Mouse (Mus musculus) CH12.LX (cell line): Measurements from ENCODE around the gene E4f1. TPM values are rescaled to one million over a fixed set of nuclear protein-coding genes. Genes with fewer than 3 reads are reported as not detected.

Source experiments
- DNase-seq: peaks from one replicate; pipeline ENCODE4 v3.0.0-alpha.2; 2013; ENCODE audit errors: extremely low read depth
- H3K27ac ChIP-seq: 2 replicates; pipeline ENCODE4 v1.5.1; 2012; ENCODE audit warnings: low read depth, mild to moderate bottlenecking, control low read depth, moderate library complexity; ENCODE audit not compliant: insufficient read depth
- H3K27me3 ChIP-seq: replicated peaks from 2 replicates; pipeline ENCODE3; 2012; ENCODE audit warnings: inconsistent platforms
- H3K36me3 ChIP-seq, 2 experiments: replicated peaks in 1 of 2; 2 replicates each; pipeline versions ENCODE3 to v1.6.1; 2012; ENCODE audit warnings: inconsistent platforms in 1 of 2, low read length in 1 of 2, mild to moderate bottlenecking in 1 of 2, mixed read lengths in 1 of 2, moderate library complexity in 1 of 2; ENCODE audit not compliant: control insufficient read depth in 1 of 2, insufficient read depth in 1 of 2
- H3K4me1 ChIP-seq, 2 experiments: 2 replicates each; pipeline ENCODE4 v1.6.1; 2012; ENCODE audit warnings: inconsistent platforms in 1 of 2, moderate library complexity in 1 of 2; ENCODE audit not compliant: insufficient read depth in 2 of 2, control insufficient read depth in 1 of 2
- H3K4me2 ChIP-seq: 2 replicates; pipeline ENCODE4 v1.6.1; 2012; ENCODE audit warnings: low read depth, mild to moderate bottlenecking, control low read depth; ENCODE audit not compliant: poor library complexity, insufficient read depth, severe bottlenecking
- H3K4me3 ChIP-seq, 3 experiments: fragments of 150-350 bp in 1 of 3; sonication (generic) in 1 of 3; replicated peaks in 1 of 3; 2 replicates each; pipeline versions ENCODE3 to v1.5.1; 2011 to 2012; ENCODE audit warnings: low read depth in 2 of 3, low read length in 2 of 3, mild to moderate bottlenecking in 2 of 3, moderate library complexity in 2 of 3, control low read depth in 1 of 3, improper control_type of control experiment in 1 of 3, inconsistent platforms in 1 of 3, mixed read lengths in 1 of 3; ENCODE audit not compliant: poor library complexity in 1 of 3
- H3K79me2 ChIP-seq: replicated peaks from 2 replicates; pipeline ENCODE4 v1.6.1; 2012; ENCODE audit warnings: mild to moderate bottlenecking, moderate library complexity; ENCODE audit not compliant: control insufficient read depth, poor library complexity, insufficient read depth, severe bottlenecking; ENCODE audit errors: extremely low read depth
- H3K9ac ChIP-seq: 2 replicates; pipeline ENCODE4 v1.6.1; 2012; ENCODE audit warnings: low read depth, mild to moderate bottlenecking, control low read depth, moderate library complexity; ENCODE audit not compliant: insufficient read depth
- H3K9me3 ChIP-seq: replicated peaks from 2 replicates; pipeline ENCODE3; 2012; ENCODE audit warnings: low read length, inconsistent platforms, mixed read lengths
- BHLHE40 ChIP-seq: IDR thresholded peaks from 2 replicates; pipeline ENCODE4 v1.6.1; 2011; ENCODE audit warnings: mild to moderate bottlenecking, low read depth, low read length, improper control_type of control experiment
- CHD1 ChIP-seq: IDR thresholded peaks from 2 replicates; pipeline ENCODE4 v1.6.1; 2012; ENCODE audit warnings: low read depth, low read length, improper control_type of control experiment, inconsistent platforms
- CTCF ChIP-seq, 2 experiments: IDR thresholded peaks in 1 of 2; conservative IDR thresholded peaks in 1 of 2; 2 replicates each; pipeline ENCODE4 v1.5.1; 2011 to 2012; ENCODE audit warnings: low read depth in 2 of 2, low read length in 2 of 2, improper control_type of control experiment in 1 of 2, inconsistent platforms in 1 of 2, mild to moderate bottlenecking in 1 of 2, moderate library complexity in 1 of 2
- ELF1 ChIP-seq: IDR thresholded peaks from 2 replicates; pipeline ENCODE4 v1.6.1; 2014; ENCODE audit warnings: low read depth, mild to moderate bottlenecking, inconsistent platforms, low read length, improper control_type of control experiment
- ETS1 ChIP-seq: conservative IDR thresholded peaks from 2 replicates; pipeline ENCODE4 v1.6.1; 2012; ENCODE audit warnings: low read depth, mild to moderate bottlenecking, inconsistent platforms, low read length, improper control_type of control experiment, moderate library complexity
- GABPA ChIP-seq: IDR thresholded peaks from 2 replicates; pipeline ENCODE4 v1.6.1; 2012; ENCODE audit warnings: low read depth, low read length, improper control_type of control experiment, inconsistent platforms; ENCODE audit not compliant: insufficient replicate concordance
- HCFC1 ChIP-seq: IDR thresholded peaks from 2 replicates; pipeline ENCODE4 v1.6.1; 2012; ENCODE audit warnings: low read depth, mild to moderate bottlenecking, inconsistent platforms, low read length, improper control_type of control experiment
- IRF4 ChIP-seq: IDR thresholded peaks from 2 replicates; pipeline ENCODE4 v1.6.1; 2014; ENCODE audit warnings: low read depth, mild to moderate bottlenecking, inconsistent platforms, low read length, improper control_type of control experiment
- JUN ChIP-seq: IDR thresholded peaks from 2 replicates; pipeline ENCODE4 v1.6.1; 2011; ENCODE audit warnings: low read depth, mild to moderate bottlenecking, low read length, improper control_type of control experiment, moderate library complexity; ENCODE audit not compliant: insufficient read depth
- JUND ChIP-seq: conservative IDR thresholded peaks from 2 replicates; pipeline ENCODE4 v1.6.1; 2011; ENCODE audit warnings: low read depth, low read length, improper control_type of control experiment
- KAT2A ChIP-seq: IDR thresholded peaks from 2 replicates; pipeline ENCODE4 v1.6.1; 2012; ENCODE audit warnings: low read length, improper control_type of control experiment, inconsistent platforms; ENCODE audit not compliant: insufficient replicate concordance
- MAFK ChIP-seq: IDR thresholded peaks from 2 replicates; pipeline ENCODE4 v1.6.1; 2011; ENCODE audit warnings: low read length, improper control_type of control experiment; ENCODE audit not compliant: insufficient replicate concordance
- MAX ChIP-seq: IDR thresholded peaks from 2 replicates; pipeline ENCODE4 v1.6.1; 2011; ENCODE audit warnings: low read length, improper control_type of control experiment
- MAZ ChIP-seq: IDR thresholded peaks from 2 replicates; pipeline ENCODE4 v1.6.1; 2012; ENCODE audit warnings: low read depth, mild to moderate bottlenecking, inconsistent platforms, low read length, improper control_type of control experiment, moderate library complexity
- MXI1 ChIP-seq: IDR thresholded peaks from 2 replicates; pipeline ENCODE4 v1.6.1; 2011; ENCODE audit warnings: mild to moderate bottlenecking, low read depth, low read length, improper control_type of control experiment
- MYC ChIP-seq: IDR thresholded peaks from 2 replicates; pipeline ENCODE4 v1.6.1; 2011; ENCODE audit warnings: low read depth, mild to moderate bottlenecking, improper control_type of control experiment, low read length
- NELFE ChIP-seq: IDR thresholded peaks from 2 replicates; pipeline ENCODE4 v1.6.1; 2011; ENCODE audit warnings: low read depth, low read length, improper control_type of control experiment
- PAX5 ChIP-seq: IDR thresholded peaks from 2 replicates; pipeline ENCODE4 v1.6.1; 2012; ENCODE audit warnings: low read length, inconsistent platforms, mixed read lengths
- POLR2A ChIP-seq: IDR thresholded peaks from 2 replicates; pipeline ENCODE4 v1.6.1; 2011; ENCODE audit warnings: low read depth, mild to moderate bottlenecking, improper control_type of control experiment, low read length
- POLR2AphosphoS2 ChIP-seq: IDR thresholded peaks from 2 replicates; pipeline ENCODE4 v1.6.1; 2011; ENCODE audit warnings: low read depth, low read length, improper control_type of control experiment
- RAD21 ChIP-seq: IDR thresholded peaks from 2 replicates; pipeline ENCODE4 v1.6.1; 2011; ENCODE audit warnings: low read depth, mild to moderate bottlenecking, low read length, improper control_type of control experiment, moderate library complexity
- RCOR1 ChIP-seq: conservative IDR thresholded peaks from 2 replicates; pipeline ENCODE4 v1.6.1; 2012; ENCODE audit warnings: low read depth, mild to moderate bottlenecking, inconsistent platforms, low read length, improper control_type of control experiment
- SIN3A ChIP-seq: IDR thresholded peaks from 2 replicates; pipeline ENCODE4 v1.6.1; 2012; ENCODE audit warnings: low read length, improper control_type of control experiment, inconsistent platforms
- TCF12 ChIP-seq: IDR thresholded peaks from 2 replicates; pipeline ENCODE4 v1.6.1; 2014; ENCODE audit warnings: low read depth, mild to moderate bottlenecking, inconsistent platforms, low read length, improper control_type of control experiment
- UBTF ChIP-seq: IDR thresholded peaks from 2 replicates; pipeline ENCODE4 v1.6.1; 2012; ENCODE audit warnings: low read depth, mild to moderate bottlenecking, inconsistent platforms, low read length, improper control_type of control experiment, moderate library complexity
- USF1 ChIP-seq: IDR thresholded peaks from 2 replicates; pipeline ENCODE4 v1.6.1; 2014; ENCODE audit warnings: low read depth, mild to moderate bottlenecking, inconsistent platforms, low read length, improper control_type of control experiment
- USF2 ChIP-seq: conservative IDR thresholded peaks from 2 replicates; pipeline ENCODE4 v1.6.1; 2011; ENCODE audit warnings: low read depth, low read length, improper control_type of control experiment
- ZC3H11A ChIP-seq: IDR thresholded peaks from 2 replicates; pipeline ENCODE4 v1.6.1; 2012; ENCODE audit warnings: low read depth, mild to moderate bottlenecking, inconsistent platforms, low read length, improper control_type of control experiment
- ZMIZ1 ChIP-seq: IDR thresholded peaks from 2 replicates; pipeline ENCODE4 v1.6.1; 2012; ENCODE audit warnings: low read depth, mild to moderate bottlenecking, inconsistent platforms, low read length, improper control_type of control experiment
- ZNF384 ChIP-seq: IDR thresholded peaks from 2 replicates; pipeline ENCODE4 v1.6.1; 2012; ENCODE audit warnings: low read depth, low read length, improper control_type of control experiment, inconsistent platforms
- dilution Hi-C: fragments of 300-500 bp; cut with MboI; formaldehyde crosslinking; loops from 2 replicates; pipeline ENCODE4 v1.14.3; 2020; ENCODE audit warnings: low sequenced_read_pairs; ENCODE audit not compliant: extremely low pct_unique_long_range_greater_than_20kb, extremely low pct_ligation_motif_present
- in situ Hi-C: fragments of 300-500 bp; cut with MboI; formaldehyde crosslinking; loops from 3 replicates; pipeline ENCODE4 v1.14.3; 2019; ENCODE audit warnings: low sequenced_read_pairs, low pct_ligation_motif_present, low pct_unique_long_range_greater_than_20kb, mixed read lengths
- polyA plus RNA-seq: library from polyadenylated mRNA; unstranded; fragments of >175 nt; gene quantifications from 2 replicates; pipeline ENCODE4 v1.2.1, GENCODE M21; 2012; ENCODE audit warnings: low read depth; ENCODE audit not compliant: insufficient read length
- total RNA-seq, 2 experiments: library from RNA; depleted of rRNA; stranded (reverse); fragments of 300-350 nt in 1 of 2; fragments of >200 nt in 1 of 2; gene quantifications; 2 replicates each; pipeline ENCODE4 v1.2.3; 2012 to 2014

E4f1 gene
- total and polyA plus RNA-seq, 3 experiments = 10.2 to 22.7 (median 16.2) TPM

- in situ Hi-C loops (no loop called here), dilution Hi-C loops (no loop called here)
- H3K4me1 ChIP-seq = peaks cover 0 to 23% of the 10 kb centered on the region in 2 experiments; a peak in 2 of 4 replicates
- H3K4me2 ChIP-seq = peak overlapping the region; percentile 72
- no peak for DNase-seq
- H3K36me3 ChIP-seq = peaks cover 41 to 60% of the 10 kb centered on the region in 2 experiments
- no peaks in the 10 kb centered on the region for H3K9me3 ChIP-seq
- TF ChIP-seq ETS1 (no peak), BHLHE40 (0 out of 2 replicates have a peak, but pooled peaks have one; percentile 15), MXI1 (peak; percentile 75), IRF4 (no peak), SIN3A (peak; percentile 60; the same call in 1 of the 2 replicates), CHD1 (peak; percentile 65; the same call in 1 of the 2 replicates), MYC (0 out of 2 replicates have a peak, but pooled peaks have one; percentile 63), PAX5 (no peak)
- H3K27ac ChIP-seq = no peak overlapping the region
- H3K27me3 ChIP-seq = no peaks in the 10 kb centered on the region
- peaks cover 8% of the 10 kb centered on the region for H3K79me2 ChIP-seq
- peak overlapping the region; percentile 79 for H3K9ac ChIP-seq
- peak overlapping the region; percentile 80 to 86 (median 85) for H3K4me3 ChIP-seq
Observed at GRCm38 (mm10) chr17:24427170-24427557, 42.9 kb downstream of the E4f1 start.

DNA sequence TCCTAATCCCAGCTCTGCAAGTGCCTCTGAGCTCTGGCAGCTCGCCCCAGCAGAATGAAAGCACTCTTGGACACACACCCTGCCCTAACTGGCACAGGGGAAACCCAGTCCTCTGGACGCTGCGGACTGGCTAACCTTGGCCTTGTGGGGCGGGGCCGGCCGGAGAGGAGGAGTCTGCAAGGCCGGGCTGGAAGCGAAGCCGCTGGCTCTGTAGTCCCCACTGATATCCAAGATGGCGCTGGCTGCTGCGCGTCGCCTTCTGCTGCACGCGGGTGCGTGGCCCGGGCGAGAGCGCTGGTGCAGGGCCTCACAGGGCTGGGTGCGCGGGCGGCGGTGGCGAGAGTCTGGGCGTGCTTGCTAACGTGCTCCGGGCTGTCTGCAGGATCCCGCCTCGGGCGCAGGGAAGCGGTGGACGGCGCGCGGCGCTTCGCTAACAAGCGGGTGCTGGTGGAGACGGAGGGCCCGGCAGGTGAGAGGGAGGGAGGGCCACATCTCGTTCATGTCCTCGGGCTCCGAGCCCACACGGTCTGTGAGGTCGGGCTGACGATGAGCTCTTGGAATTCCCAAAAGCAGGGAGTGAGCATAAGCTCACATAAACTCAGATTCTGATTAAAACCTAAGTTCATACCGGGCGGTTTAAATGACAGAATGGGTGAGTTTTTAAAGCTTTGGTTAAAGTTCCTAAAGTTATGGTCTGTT, 43.5 kb downstream of the E4f1 start, which contains the start of gene Eci1:
Eci1 (plus strand) TSS at position 171 of the 699 bp plus-strand sequence.
- H3K27ac ChIP-seq = peak within 1 kb of the TSS; percentile 76
- peak; percentile 92 for DNase-seq
- H3K9me3 ChIP-seq = no peaks in the 10 kb centered on the region
- H3K36me3 ChIP-seq = peaks cover 46 to 61% of the 10 kb centered on the region in 2 experiments
- dilution Hi-C loops (no loop called here), in situ Hi-C loops (no loop called here)
- peaks cover 9% of the 10 kb centered on the region for H3K79me2 ChIP-seq
- H3K4me1 ChIP-seq = peaks cover 0 to 23% of the 10 kb centered on the region in 2 experiments; a peak in 2 of 4 replicates
- H3K4me3 ChIP-seq = peak within 1 kb of the TSS; percentile 80 to 86 (median 85)
- H3K4me2 ChIP-seq = peak within 1 kb of the TSS; percentile 72
- H3K27me3 ChIP-seq = no peaks in the 10 kb centered on the region
- peak within 1 kb of the TSS; percentile 79 for H3K9ac ChIP-seq
- no peak for TF ChIP-seq JUN
- TF ChIP-seq CHD1 = 0 out of 2 replicates have a peak, but pooled peaks have one; percentile 38
- TF ChIP-seq ZMIZ1 = peak; percentile 94
- peak; percentile 82 for TF ChIP-seq MAX
- TF ChIP-seq RAD21 = no peak
- no peak for TF ChIP-seq ZC3H11A
- TF ChIP-seq MXI1 = peak; percentile 77
- peak; percentile 99 for TF ChIP-seq POLR2AphosphoS2
- TF ChIP-seq ZNF384 = no peak
- TF ChIP-seq CTCF (conservative IDR thresholded peaks at IDR 0.05 in 1 of 2, IDR thresholded peaks at IDR 0.05 in 1 of 2; ENCODE audit: low read depth in 2 of 2, low read length in 2 of 2) = no peak
- TF ChIP-seq USF1 = no peak
- TF ChIP-seq SIN3A = peak; percentile 63; the same call in 1 of the 2 replicates
- TF ChIP-seq HCFC1 = peak; percentile 26; the same call in 1 of the 2 replicates
- TF ChIP-seq BHLHE40 = peak; percentile 50; the same call in 1 of the 2 replicates
- TF ChIP-seq RCOR1 = no peak; the same call in 1 of the 2 replicates
- 0 out of 2 replicates have a peak, but pooled peaks have one; percentile 32 for TF ChIP-seq KAT2A
- no peak for TF ChIP-seq MAFK
- 0 out of 2 replicates have a peak, but pooled peaks have one; percentile 73 for TF ChIP-seq MAZ
- peak; percentile 80; the same call in 1 of the 2 replicates for TF ChIP-seq UBTF
- no peak for TF ChIP-seq ETS1
- TF ChIP-seq USF2 = no peak
- TF ChIP-seq GABPA = no peak
- TF ChIP-seq JUND = no peak
- TF ChIP-seq TCF12 = peak; percentile 94
- TF ChIP-seq ELF1 = 0 out of 2 replicates have a peak, but pooled peaks have one; percentile 3
- TF ChIP-seq NELFE = peak; percentile 91
- peak; percentile 92 for TF ChIP-seq POLR2A
